Mouse (Mus musculus) midbrain, embryonic 11.5 days (tissue): ENCODE data around the gene Zyg11b. TPM values are rescaled to one million over a fixed set of nuclear protein-coding genes. Genes with fewer than 3 reads are reported as not detected.

Experiments used
- ATAC-seq: fragments of 200-750 bp; cut with Nextera tagmentation; 2 replicates; pipeline ENCODE4 v1.8.0; 2017; ENCODE audit warnings: moderate TSS enrichment, moderate library complexity; ENCODE audit not compliant: low FRiP score
- DNase-seq: peaks from one replicate; pipeline ENCODE4 v3.0.0; 2015; ENCODE audit warnings: low spot score; ENCODE audit errors: missing footprints
- H3K27ac ChIP-seq: fragments of 300-500 bp; sonication (generic); 2 replicates; pipeline ENCODE4 v1.5.1; 2014; ENCODE audit warnings: low read depth, low read length
- H3K27me3 ChIP-seq: fragments of 300-500 bp; sonication (generic); 2 replicates; pipeline ENCODE4 v1.6.1; 2014; ENCODE audit warnings: mild to moderate bottlenecking, low read length, moderate library complexity, mixed read lengths; ENCODE audit not compliant: control insufficient read depth, insufficient read depth
- H3K36me3 ChIP-seq: fragments of 300-500 bp; sonication (generic); 2 replicates; pipeline ENCODE4 v1.6.1; 2014; ENCODE audit warnings: mild to moderate bottlenecking, low read length, moderate library complexity, mixed read lengths; ENCODE audit not compliant: control insufficient read depth, insufficient read depth
- H3K4me1 ChIP-seq: fragments of 300-500 bp; sonication (generic); 2 replicates; pipeline ENCODE4 v1.6.1; 2014; ENCODE audit warnings: low read length; ENCODE audit not compliant: control insufficient read depth, insufficient read depth
- H3K4me2 ChIP-seq: fragments of 300-500 bp; sonication (generic); 2 replicates; pipeline ENCODE4 v1.6.1; 2014; ENCODE audit warnings: mild to moderate bottlenecking, moderate library complexity
- H3K4me3 ChIP-seq: fragments of 300-500 bp; sonication (generic); 2 replicates; pipeline ENCODE4 v1.5.1; 2014; ENCODE audit warnings: low read depth, low read length
- H3K9ac ChIP-seq: fragments of 300-500 bp; sonication (generic); 2 replicates; pipeline ENCODE4 v1.6.1; 2014; ENCODE audit warnings: low read length
- H3K9me3 ChIP-seq: fragments of 300-500 bp; sonication (generic); 2 replicates; pipeline ENCODE4 v1.6.1; 2016; ENCODE audit warnings: low read length; ENCODE audit not compliant: control insufficient read depth
- WGBS: fragments of 180-500 bp; shearing (Covaris S2); extraction: QIAGEN DNeasy Blood & Tissue Kit; methylation state at CpG from one replicate; pipeline ENCODE4 v1.1.7; 2014; 5-methylcytosine and 5-hydroxymethylcytosine counted together
- polyA plus RNA-seq: library from polyadenylated mRNA; unstranded; fragments of >200 nt; fragmentation: Nextera tagmentation; extraction: Ambion mirVana; gene quantifications from 2 replicates; pipeline ENCODE4 v1.2.1, GENCODE M21; 2014

Zyg11b gene
- 18.8 and 22.5 TPM in 2 replicates for polyA plus RNA-seq

GRCm38 (mm10) chr4:108300670-108301373 lies at the start of gene Zyg11b:
Gene Zyg11b, minus strand, starts transcription at chr4:108301096.
- peak; percentile 95 for ATAC-seq
- under 1% methylated on average over 52 of the region's 58 CpGs for WGBS
- H3K36me3 ChIP-seq: no peaks in the 10 kb centered on the region
- peak within 1 kb of the TSS; percentile 88 for H3K4me3 ChIP-seq
- peak; percentile 99 for DNase-seq
- H3K4me2 ChIP-seq: peak within 1 kb of the TSS; percentile 77
- H3K9me3 ChIP-seq: peaks cover 3% of the 10 kb centered on the region; the same call in 1 of the 2 replicates
- H3K4me1 ChIP-seq: peaks cover 11% of the 10 kb centered on the region
- peak within 1 kb of the TSS; percentile 92 for H3K9ac ChIP-seq
- no peaks in the 10 kb centered on the region for H3K27me3 ChIP-seq
- peak within 1 kb of the TSS; percentile 91 for H3K27ac ChIP-seq

- no peak overlapping the region for H3K4me3 ChIP-seq
- H3K9ac ChIP-seq: no peak overlapping the region
- DNase-seq (peak; percentile 82), ATAC-seq (no peak)
- H3K27me3 ChIP-seq: no peaks in the 10 kb centered on the region
- no peaks in the 10 kb centered on the region for H3K36me3 ChIP-seq
- no peaks in the 10 kb centered on the region for H3K9me3 ChIP-seq
- H3K4me1 ChIP-seq: peaks cover 22% of the 10 kb centered on the region
- peak overlapping the region; percentile 54 for H3K27ac ChIP-seq
- 41% methylated on average over 8 of the region's 8 CpGs for WGBS
- no peak overlapping the region for H3K4me2 ChIP-seq
These were observed 49.1 kb upstream of the Zyg11b start for GRCm38 (mm10) chr4:108349836-108350547.

DNA sequence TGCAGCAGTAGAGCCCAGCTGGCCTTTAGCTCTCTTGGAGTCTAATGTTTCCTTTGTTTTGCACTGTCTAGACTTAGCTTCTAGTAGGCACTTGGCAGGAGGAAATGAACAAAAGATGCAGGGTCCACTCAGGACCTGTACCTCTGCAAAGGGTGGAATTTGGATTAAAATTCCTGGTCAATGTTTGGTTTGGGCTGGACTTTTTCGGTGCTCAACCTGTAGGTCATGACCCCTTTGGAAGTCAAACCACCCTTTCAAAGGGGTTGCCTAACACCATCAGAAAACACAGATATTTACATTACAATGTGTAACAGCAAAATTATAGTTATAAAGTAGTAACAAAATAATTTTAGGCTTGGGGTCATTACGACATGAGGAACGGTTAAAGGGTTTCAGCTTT lies 48.2 kb upstream of the Zyg11b start:
- Histone ChIP-seq H3K27me3 (no peaks in the 10 kb centered on the region), H3K4me2 (no peak overlapping the region), H3K4me1 (peaks cover 29% of the 10 kb centered on the region), H3K9ac (no peak overlapping the region), H3K36me3 (no peaks in the 10 kb centered on the region), H3K4me3 (no peak overlapping the region), H3K27ac (no peak overlapping the region), H3K9me3 (no peaks in the 10 kb centered on the region)
- 73% methylated on average over 3 of the region's 3 CpGs for WGBS
- no peak for DNase-seq
- no peak for ATAC-seq

DNA sequence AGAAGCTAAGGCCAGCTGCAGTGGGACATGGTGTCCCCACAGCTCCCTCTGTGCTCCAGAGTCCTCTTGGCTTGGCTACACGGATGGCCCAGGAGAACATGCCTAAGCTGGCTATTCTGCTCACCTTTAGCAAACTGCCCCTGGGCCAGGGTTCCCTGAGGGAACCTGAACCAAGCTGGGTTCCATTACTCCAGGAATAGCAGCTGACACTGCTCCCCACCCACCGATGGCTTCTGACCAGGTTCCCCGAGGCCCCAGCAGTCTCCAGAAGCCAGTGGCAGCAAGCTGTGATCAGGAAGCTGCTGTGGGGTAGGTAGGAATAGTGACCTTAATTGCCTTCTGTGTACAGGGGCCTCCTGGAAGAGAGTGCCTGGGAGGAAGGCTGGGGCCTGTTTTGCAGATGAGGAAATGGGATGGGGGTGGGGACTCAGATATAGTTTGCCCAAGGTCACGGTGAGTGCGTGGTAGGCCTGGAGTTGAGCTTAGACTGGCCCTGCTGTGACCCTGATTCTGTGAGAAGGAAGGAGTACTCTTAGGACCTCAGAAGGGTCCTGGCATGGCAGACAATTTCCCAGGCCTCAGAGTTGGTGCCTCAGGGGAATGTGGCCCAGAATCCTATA lies 47.5 kb upstream of the Zyg11b start:
- Histone ChIP-seq H3K9ac (no peak overlapping the region), H3K4me1 (peaks cover 32% of the 10 kb centered on the region), H3K4me2 (no peak overlapping the region), H3K36me3 (no peaks in the 10 kb centered on the region), H3K27ac (no peak overlapping the region), H3K4me3 (no peak overlapping the region), H3K27me3 (no peaks in the 10 kb centered on the region), H3K9me3 (no peaks in the 10 kb centered on the region)
- DNase-seq (no peak), ATAC-seq (no peak)
- 67% methylated on average over 5 of the region's 5 CpGs for WGBS

DNA sequence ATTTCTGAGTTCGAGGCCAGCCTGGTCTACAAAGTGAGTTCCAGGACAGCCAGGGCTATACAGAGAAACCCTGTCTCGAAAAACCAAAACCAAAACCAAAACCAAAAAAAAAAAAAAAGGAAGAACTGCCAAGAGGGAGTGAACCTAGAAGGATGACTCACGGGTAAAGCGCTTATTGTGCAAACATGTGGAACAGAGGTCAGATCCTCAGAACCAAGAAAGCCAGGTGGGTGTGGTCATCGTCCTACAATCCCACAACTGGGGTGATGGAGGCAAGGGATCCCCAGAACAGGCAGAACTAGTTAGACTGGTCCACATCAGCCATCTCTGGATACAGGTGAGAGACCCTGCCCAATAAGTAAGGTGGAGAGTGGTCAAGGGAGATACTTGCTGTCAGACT lies 46.2 kb upstream of the Zyg11b start:
- H3K4me1 ChIP-seq: peaks cover 32% of the 10 kb centered on the region
- H3K4me3 ChIP-seq: no peak overlapping the region
- no peaks in the 10 kb centered on the region for H3K27me3 ChIP-seq
- H3K9ac ChIP-seq: no peak overlapping the region
- H3K4me2 ChIP-seq: no peak overlapping the region
- H3K36me3 ChIP-seq: no peaks in the 10 kb centered on the region
- no peak overlapping the region for H3K27ac ChIP-seq
- no peak for DNase-seq
- WGBS: 95% methylated on average over 5 of the region's 5 CpGs
- ATAC-seq: no peak
- no peaks in the 10 kb centered on the region for H3K9me3 ChIP-seq

- WGBS: 30% methylated on average over 5 of the region's 5 CpGs
- no peaks in the 10 kb centered on the region for H3K9me3 ChIP-seq
- no peak overlapping the region for H3K9ac ChIP-seq
- H3K4me3 ChIP-seq: no peak overlapping the region
- no peak overlapping the region for H3K27ac ChIP-seq
- peaks cover 30% of the 10 kb centered on the region for H3K4me1 ChIP-seq
- no peak overlapping the region for H3K4me2 ChIP-seq
- DNase-seq (no peak), ATAC-seq (no peak)
- no peaks in the 10 kb centered on the region for H3K36me3 ChIP-seq
- no peaks in the 10 kb centered on the region for H3K27me3 ChIP-seq
These were observed 44.9 kb upstream of the Zyg11b start for GRCm38 (mm10) chr4:108345826-108346225.

GRCm38 (mm10) chr4:108344631-108345083 lies 43.8 kb upstream of the Zyg11b start:
- no peak overlapping the region for H3K4me3 ChIP-seq
- peak overlapping the region; percentile 80 for H3K27ac ChIP-seq
- H3K9me3 ChIP-seq: no peaks in the 10 kb centered on the region
- WGBS: 8% methylated on average over 7 of the region's 7 CpGs
- H3K9ac ChIP-seq: peak overlapping the region; percentile 4; the same call in 1 of the 2 replicates
- 0 out of 2 replicates have a peak overlapping the region, but pooled peaks have one; percentile 4 for H3K4me2 ChIP-seq
- DNase-seq (peak; percentile 92), ATAC-seq (peak; percentile 63)
- H3K27me3 ChIP-seq: no peaks in the 10 kb centered on the region
- H3K36me3 ChIP-seq: no peaks in the 10 kb centered on the region
- peaks cover 22% of the 10 kb centered on the region for H3K4me1 ChIP-seq

GRCm38 (mm10) chr4:108339277-108339690 lies 38.4 kb upstream of the Zyg11b start:
- 11% methylated on average over 4 of the region's 4 CpGs for WGBS
- no peaks in the 10 kb centered on the region for H3K9me3 ChIP-seq
- peak overlapping the region; percentile 12; the same call in 1 of the 2 replicates for H3K27ac ChIP-seq
- DNase-seq: peak; percentile 98
- H3K9ac ChIP-seq: no peak overlapping the region
- peaks cover 7% of the 10 kb centered on the region; the same call in 1 of the 2 replicates for H3K4me1 ChIP-seq
- H3K4me3 ChIP-seq: no peak overlapping the region
- peaks cover 4% of the 10 kb centered on the region for H3K36me3 ChIP-seq
- ATAC-seq: peak; percentile 83
- no peak overlapping the region for H3K4me2 ChIP-seq
- H3K27me3 ChIP-seq: no peaks in the 10 kb centered on the region
